Mouse (Mus musculus): ENCODE results near the gene Arhgef28.

Gene Arhgef28

DNA sequence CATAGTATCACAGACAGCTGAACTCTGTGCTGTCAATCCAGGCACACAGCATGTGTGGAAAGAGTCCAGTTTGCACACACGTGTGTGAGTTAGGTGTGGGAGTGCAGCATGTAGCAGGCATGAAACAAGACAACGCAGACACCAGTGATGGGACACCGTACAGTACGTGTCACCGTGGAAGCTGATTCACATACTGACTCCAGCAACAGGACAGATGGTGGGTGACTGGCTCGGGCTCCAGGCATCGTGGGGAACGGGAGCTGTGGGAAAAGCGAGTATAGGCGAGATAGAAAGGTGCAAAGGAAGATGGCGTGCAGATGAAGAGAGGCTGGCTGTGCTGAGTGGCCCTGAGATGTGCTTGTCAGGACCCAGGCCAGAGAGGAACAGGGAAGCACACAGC lies 23.9 kb downstream of the Arhgef28 start:
- no peak for DNase-seq

DNA sequence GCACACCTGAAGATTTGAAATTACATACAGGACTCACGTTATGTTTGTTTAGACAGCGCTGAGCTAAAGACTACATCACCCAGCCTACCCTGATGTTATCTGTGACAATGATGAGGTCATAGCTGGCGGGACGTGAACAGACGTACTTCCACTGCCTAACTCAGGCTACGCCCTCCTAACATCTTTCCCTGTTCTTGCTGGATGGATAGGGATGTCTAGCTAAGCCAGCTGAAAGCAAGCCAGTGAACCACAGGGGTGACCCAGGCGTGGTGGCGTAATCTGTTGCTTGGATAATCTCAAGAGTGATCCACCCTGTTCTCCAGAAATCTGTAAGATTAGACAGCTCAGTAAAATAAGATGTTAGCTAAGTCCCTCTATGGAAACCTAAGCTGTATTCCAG lies 25.6 kb downstream of the Arhgef28 start:
- DNase-seq = no peak

DNA sequence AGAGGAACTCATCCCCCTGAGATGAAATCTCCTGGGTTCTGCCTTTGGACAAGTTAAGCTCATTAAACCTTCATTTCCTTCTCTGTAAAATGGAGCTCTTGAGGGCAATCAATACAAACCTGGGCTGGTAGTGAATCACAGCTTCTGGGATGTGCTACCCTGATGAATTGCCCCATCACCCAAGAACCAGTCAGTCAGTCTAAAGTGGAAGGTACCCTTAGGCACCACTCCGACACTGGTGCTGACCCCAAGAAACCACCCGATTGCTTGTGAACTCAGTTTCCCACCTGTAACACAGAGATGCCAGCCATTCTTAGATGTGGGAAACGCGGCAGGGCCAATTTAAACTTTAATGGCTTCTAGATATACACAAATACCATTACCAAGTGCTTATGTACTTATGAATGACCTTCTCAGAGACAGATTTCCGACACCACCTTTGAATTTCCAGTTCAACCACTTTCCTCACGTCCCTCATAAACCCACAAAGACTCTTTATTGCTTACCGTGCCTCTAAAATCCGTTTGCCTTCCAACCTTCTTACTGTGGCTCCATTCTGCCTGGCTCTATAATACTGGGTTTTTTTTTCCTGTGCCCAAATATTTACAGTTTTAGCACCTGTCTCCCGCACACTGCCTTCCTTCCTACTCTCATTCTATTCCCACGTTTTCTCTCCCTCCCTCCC lies 30.8 kb downstream of the Arhgef28 start:
- no peak for DNase-seq

DNA sequence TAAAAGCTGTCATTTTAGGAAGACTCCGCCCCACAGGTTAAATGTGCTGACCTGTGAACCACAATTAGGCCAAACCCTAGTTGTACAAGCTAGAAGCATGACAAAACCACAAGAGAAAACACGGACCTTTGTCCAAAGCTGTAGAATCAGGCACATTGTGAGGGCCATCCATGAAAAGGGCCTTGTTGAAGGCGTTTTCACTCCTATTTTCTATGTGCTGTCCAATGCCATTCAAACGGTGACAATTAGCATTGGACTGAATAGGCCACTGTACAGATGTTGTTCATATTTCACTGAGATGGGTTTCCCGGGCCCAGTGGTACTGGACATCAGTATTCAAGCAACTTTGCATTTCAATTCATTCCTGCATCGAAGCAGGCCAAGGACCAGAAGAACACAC lies 33.2 kb downstream of the Arhgef28 start:
- DNase-seq = no peak

DNA sequence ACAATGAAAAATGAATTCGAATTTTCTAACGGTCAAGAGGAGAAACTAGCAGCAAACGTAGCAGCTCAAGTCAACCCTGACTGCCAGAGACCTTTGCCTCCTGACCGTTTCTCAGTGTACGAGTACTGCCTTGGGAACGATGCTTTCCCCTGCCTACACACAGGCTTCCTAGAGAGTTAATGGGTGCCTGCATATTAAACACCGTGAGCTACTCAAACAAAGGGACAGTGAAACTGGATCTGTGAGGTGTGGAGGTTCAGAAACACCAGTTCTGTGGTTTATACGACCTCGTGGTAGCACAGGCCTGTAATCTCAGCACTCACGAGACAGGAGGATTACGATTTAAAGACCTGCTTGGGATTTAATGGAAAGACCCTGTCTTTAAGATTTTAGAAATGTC lies 33.9 kb downstream of the Arhgef28 start:
- no peak for DNase-seq

DNA sequence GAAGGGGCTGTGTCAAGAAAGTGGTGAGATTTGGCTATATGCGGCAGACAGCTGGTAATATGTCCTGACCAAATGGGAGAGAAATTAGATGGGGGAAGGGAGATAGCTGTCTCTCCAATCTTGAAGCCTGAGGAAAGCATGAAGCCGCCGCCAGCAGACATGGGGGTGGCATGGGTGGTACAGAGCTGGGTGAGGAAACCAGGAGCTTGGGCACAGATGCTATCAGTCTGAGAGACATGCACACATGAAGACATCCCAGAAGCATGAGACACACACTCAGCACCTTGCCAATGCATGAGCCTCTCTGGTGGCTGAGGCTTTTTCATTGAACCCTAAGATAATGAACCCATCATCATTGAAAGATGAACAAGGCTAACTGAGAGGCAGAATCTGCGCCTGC lies 34.5 kb downstream of the Arhgef28 start:
- DNase-seq = no peak

DNA sequence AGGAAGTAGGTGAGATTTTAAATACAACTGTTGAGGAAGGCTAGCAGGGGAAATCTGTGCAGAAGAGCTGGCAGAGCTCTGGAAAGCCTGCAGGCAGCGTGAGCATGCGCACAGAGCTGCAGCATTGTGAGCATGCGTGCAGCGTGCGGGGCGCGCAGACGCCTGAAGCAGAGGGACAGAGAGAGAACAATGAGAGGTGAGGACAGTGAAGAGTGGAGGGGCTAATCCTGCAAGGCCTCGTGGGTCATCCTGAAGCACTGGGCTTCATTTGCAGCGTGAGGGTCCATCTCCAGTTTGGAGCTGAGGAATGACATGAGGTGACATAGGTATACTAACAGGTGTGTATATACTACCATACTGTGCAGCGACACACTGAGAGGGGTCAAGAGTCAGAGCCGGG lies 35.0 kb downstream of the Arhgef28 start:
- no peak for DNase-seq

DNA sequence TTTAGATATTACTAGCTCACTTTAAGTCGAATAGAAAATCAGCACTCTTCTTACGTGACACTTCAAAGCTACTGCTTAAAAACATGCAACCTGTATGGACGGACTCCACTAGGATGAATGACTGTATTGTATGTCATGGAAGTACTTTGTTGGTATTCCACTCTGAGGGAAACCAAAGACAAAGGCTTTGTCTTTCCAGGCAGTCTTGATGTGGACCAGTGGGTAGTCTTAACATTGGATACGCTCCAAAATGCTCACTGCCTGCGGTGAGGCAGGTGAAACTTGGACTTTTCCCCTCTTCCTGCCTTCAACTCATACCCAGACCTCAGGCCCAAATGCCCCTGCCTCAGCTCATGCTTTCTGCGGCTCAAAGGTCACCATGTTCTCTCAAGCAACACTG lies 41.4 kb downstream of the Arhgef28 start:
- DNase-seq = no peak

DNA sequence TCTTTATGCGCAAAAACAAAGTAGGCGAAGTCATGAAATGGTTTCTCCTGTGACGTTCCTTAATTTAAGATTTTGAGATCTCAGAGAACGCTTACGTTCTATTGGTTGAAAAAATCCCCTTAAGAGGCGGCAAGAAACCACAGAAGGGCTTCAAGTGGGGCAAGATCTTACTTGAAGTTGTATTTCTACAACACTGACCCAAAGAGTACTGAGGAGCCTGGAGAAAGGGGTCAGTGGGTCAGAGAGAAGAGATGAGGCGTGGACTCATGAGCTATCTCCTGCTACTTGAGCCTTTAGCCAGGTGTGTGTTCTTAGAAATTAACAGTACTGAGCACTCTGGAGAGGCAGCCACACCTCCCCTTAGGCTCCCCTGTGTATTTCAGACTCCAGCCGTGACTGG lies 44.7 kb downstream of the Arhgef28 start:
- no peak for DNase-seq

DNA sequence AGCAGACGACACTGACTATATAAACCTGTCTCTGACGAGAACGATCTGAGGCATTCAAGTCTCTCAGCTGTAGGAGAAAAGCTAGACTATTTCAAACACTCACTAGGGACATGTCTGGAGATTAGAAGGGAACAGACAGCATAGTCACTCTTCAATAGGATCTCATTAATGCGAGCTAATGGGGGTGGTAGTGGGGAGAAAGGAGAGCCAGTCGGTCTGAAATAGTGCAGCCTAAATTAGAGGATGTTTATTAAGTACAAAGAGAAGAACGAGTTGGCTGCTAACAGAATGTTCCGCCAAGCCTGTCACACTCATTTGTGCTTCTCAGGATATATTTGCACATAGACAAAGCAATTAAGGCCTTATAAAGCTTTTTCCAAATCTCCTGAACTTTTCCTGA lies 49.6 kb downstream of the Arhgef28 start:
- DNase-seq = no peak

DNA sequence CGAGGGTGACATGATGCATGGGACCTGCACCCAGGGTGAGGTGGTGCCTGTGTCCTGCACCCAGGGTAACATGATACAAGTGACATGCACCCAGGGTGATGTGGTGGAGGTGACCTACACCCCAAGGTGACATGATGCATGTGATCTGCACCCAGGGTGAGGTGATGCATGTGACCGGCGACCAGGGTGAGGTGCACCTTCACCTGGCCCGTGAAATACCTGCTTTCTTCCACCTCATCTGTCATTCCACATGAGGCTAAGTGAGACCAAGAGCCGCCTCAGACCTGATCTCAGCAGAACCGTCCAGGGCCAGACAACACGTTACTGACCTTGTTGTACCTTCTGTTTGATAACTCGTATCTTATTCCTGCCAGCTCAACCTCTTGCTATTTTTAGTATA lies 53.5 kb downstream of the Arhgef28 start:
- no peak for DNase-seq

DNA sequence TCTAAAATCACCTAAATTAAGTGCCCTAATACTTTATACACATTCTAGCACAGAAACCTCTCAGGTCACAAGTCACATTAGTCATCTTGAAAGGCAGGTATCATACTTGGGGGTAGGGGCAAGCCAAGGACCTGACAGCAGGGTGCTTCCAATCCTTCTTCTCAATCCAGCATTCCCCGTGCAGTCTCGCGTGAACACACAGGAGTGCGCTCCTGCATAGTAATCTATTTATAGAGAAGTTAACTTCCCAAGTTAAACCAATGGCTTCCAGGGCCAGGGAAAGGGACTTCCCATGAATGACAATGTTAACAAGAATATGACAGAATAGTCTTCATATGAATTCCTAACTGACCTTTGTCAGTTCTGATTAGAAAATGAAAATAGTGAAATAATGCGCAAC lies 58.7 kb downstream of the Arhgef28 start:
- no peak for DNase-seq

DNA sequence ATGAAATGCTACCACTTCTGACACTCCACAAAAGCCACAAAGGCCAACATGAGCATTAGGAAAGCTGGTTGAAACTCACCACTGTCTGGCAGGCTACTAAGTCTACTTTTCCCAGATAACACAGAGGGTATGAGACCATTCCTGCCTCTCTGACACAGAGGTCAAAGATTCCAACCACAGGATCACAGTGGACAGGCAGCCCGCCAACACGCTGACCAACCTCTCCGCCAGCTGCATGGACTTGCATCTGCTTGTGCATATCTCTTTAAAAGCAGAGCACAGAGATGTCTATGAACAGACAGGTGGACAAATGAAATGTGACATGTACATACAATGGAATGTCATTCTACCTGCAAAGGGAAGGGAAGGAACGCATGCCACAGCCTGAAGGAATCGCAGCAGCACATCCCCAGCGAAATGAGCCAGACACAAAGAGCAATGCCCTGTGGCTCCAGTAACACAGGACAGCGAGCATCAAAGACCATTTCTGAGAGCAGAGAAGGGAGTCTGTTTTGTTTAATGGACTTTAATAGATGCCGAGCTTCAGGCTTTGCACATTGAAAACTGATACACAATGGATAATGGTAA lies 59.6 kb downstream of the Arhgef28 start:
- no peak for DNase-seq

DNA sequence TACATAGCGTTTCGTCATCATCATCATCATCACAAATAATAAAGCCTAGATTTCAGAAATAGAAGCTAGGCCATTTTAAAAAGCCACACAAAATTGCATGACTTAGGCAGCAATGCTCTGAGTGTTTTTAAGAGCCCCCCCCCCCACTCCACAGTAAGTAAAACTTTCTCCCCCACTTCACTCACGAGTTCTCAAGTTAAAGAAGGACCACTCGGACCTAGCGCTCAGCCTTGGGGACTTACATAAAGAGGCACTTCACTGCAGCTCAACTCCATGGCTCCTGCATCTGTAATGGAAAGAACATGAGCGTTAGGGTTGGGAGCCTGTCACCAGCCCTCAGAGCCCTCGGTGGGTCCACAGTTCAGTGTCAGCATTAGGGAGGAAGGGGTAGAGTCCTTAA lies 60.9 kb downstream of the Arhgef28 start:
- DNase-seq = no peak

DNA sequence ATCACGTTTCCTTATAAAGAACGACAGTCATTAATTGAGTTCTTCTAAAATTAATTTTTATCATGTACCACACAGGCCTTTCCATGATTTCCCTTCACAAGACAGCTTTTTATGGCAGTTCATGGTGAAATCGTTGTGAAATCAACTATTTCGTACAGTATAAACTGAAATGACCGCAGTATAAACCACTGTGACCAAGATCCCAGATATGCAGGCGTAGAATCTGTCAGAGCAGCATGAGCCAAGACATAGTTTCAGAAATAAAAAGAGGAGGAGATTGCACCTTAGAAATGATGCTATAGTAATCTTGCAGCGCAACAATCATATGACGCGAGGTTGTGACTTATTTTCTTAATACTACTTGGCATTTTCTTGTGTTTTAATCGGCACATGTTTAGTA lies 63.2 kb downstream of the Arhgef28 start:
- no peak for DNase-seq

DNA sequence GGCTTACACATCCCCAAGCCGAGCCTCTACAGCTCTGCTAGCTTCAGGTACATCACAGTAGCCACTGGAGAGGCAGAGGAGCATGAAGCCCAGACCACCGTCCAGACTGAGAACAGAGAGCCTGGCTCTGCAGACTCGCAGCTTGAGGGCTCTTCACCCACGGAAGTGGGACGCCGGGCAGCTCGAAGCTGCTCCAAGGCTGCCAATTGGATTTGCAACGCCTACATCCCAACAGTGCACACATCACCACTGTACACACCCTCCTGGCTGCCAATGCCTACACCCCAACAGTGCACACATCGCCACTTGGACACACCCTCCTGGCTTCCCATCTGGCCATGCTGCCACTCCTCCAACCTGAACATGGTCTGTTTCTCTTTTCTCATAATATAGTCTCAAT lies 65.6 kb downstream of the Arhgef28 start:
- peak; percentile 10 for DNase-seq

DNA sequence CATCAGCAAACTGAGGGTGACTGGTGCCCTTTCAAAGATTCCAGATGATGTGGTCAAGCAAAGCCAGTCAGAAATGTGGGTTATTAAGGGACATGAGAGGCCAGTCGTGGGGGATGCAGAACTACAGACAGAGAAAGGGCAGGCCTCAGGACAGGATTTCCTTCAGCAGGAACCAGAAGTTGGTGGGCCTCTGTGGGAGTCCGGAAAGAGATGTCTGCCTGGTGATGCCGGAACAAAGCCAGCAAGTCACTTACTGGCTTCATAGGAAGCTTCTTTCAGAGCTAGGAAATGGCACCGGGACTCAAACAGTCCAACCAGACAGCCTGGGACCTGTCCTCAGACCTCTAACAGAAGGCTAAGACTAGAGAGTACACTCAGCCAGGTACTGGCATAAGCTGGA lies 67.5 kb downstream of the Arhgef28 start:
- DNase-seq = no peak

DNA sequence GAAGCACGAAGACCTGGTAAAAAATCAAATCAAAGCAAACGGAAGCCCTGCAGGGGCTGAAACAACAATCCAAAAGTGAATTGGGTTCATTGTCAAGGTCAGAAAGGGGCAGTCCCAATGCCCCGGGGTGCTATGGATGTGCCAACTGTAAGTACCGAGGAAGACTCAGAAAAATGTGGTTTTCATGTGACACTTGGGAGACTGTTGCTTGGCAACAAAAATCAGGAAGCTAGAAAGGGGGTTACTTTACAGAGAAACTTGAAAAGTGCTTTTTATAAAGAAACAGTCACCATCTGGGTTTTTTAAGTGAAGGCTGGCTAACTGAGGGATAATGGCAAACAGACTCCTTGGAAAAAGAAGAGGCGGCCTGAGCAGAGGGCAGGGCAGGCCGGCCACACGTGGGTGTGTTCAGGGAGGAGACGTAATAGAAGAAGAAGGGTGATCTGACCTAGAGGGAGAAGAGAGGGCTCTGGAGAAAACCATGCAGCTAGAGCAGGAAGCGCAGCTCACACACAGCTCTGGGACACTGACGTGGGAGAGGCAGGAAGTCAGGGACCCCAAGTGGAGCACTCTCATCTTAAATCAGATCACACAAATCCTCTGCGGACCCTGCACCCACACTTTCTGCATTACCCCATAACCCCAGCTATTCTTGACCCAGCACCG lies 70.2 kb downstream of the Arhgef28 start:
- no peak for DNase-seq

DNA sequence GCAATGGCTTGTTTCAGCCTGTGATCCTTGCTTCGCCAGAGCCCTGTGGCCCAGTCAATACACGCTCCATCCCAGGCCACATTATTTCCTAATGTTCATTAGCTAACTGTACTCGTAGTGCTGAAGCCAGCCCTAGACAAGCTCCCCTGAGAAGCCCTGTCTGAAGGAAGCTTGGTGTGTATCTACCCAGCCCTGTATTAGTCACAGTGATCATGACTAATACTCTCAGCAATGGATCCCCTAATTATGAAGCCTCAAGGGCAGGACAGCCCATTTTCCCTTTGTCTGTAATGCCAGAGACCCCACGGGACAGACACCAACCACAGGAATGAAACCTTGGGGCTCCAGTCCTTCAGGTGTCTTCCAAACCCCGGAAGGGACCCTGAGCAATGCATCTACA lies 73.3 kb downstream of the Arhgef28 start:
- no peak for DNase-seq

DNA sequence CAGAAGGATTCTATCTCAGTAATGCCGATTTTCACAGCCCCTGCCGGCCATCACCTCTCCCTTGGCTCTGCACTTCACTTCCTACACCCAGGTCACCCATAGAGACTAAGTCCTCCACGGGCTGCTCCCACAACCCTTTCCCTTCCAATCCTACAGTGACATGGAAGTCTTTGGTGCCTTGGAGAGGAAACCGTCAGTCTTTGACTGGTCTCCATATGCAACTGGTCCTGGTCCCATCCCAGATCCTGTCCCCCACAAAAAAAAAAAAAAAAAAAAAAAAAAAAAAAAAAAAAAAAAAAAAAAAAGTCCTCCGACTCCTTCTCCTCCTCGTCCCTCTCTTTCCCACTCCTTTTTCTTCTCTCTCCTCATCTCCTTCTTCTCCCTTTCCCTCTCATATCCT lies 74.0 kb downstream of the Arhgef28 start:
- DNase-seq = no peak

DNA sequence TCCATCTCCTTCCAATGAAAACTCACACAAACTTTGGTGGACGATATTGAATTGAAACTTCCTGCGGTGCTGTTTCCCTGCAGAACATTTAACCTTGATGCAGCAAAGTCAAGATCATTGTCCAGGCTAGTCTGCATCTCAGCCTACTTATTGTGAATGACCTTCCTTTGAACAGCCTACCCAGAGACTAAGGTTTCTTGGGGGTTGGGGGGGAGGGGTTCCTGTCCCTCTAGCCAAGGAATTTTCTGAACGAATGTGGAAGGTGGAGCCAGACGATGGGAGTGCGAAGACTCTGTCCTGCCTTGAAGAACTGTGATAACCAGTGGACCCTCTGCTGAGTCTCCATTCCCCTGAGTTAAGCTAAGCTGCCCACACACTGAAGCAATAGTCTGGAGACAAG lies 80.6 kb downstream of the Arhgef28 start:
- no peak for DNase-seq

DNA sequence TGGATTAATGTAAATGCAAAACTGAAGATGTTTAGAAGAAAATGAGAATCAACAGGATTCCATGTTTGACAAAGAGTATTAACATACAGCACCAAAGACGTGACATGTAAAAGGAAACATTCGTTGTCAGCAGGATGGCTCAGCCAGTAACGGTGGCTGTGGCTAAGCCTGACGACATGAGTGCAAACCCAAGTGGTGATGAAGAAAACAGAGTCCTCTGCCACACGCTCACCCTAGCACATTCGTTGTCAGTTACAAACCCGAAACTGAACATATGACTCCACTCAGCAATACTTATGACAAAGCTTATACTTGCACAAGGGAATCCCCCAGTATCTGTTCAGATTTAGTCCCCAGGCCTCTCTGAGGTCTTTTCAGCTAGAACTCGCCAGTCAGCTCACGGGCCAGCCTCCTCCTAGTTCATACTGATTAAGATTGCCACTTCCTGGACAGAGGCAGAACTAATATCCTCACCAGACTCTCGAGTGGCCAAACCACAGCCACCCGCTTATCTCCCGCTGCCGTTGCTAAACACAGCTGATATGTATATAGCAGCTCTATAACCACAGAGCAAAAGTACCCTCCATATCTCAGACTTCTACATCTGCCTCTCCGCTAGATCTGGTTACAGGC lies 82.0 kb downstream of the Arhgef28 start:
- no peak for DNase-seq

DNA sequence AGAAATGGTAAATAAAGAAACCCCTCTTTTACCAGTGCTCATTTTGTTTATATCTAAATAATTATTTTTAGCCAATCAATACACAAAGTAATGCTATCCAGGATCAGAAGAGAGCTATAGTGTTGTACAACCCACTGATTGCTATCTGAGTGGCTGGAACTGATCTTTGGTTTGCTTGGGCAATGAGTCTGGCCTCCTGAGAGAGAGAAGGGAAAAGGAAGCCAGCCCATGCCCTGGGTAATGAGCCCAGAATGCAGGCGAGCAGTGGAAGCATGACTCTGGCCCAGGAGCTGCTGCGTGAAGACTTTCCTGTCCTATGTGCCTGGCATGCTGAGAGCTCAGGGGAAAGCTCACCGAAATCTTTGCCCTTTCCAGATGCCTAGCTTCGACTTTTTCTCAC lies 83.5 kb downstream of the Arhgef28 start:
- no peak for DNase-seq

DNA sequence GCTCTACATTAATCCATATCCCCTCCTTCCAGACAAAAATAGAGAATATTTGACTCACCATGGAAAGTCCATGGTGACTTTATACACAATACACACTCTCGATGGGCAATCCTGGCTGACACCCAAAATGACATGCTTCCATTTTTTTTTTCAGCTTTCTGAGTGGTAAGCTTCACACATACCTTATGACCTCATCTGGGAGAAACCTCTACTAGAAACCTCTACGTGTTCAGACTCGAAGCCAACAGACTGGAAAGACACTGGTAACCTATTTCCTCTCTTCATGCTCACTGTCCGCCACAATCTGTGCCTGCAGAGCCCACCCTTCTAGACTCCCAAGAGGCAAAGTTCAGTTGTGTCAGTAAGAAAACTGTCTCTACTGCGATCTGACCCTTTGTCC lies 84.2 kb downstream of the Arhgef28 start:
- DNase-seq = no peak
